Mouse (Mus musculus): ENCODE results near the gene Adam11. TPM values are rescaled to one million over a fixed set of nuclear protein-coding genes. Genes with fewer than 3 reads are reported as not detected.

Gene Adam11
- polyA plus RNA-seq, 1 experiment from 2014 or later: 0.80 TPM

GRCm38 (mm10) chr11:102740634-102741033, 20.6 kb upstream of the Adam11 start:
- no peak for ATAC-seq
- Histone ChIP-seq H3K36me3 (ENCODE audit: control insufficient read depth, insufficient read depth) (no peaks in the 10 kb centered on the region), H3K9ac (ENCODE audit: low read depth, low read length) (no peak overlapping the region), H3K4me3 (ENCODE audit: low read depth, low read length) (no peak overlapping the region), H3K4me2 (replicated peaks; ENCODE audit: low read depth) (no peak overlapping the region), H3K9me3 (ENCODE audit: control insufficient read depth) (no peaks in the 10 kb centered on the region), H3K27ac (ENCODE audit: low read depth, low read length) (no peak overlapping the region), H3K4me1 (replicated peaks; ENCODE audit: control insufficient read depth, insufficient read depth, low read length) (no peaks in the 10 kb centered on the region), H3K27me3 (replicated peaks; ENCODE audit: control insufficient read depth, insufficient read depth, low read length) (peaks cover 4% of the 10 kb centered on the region; the same call in 1 of the 2 replicates)
- TF ChIP-seq CTCF (IDR thresholded peaks at IDR 0.05; ENCODE audit: low read depth): no peak
- 63% methylated on average over 11 of the region's 11 CpGs for WGBS

- ATAC-seq: no peak
- Histone ChIP-seq H3K4me2 (replicated peaks; ENCODE audit: low read depth) (no peak overlapping the region), H3K36me3 (ENCODE audit: control insufficient read depth, insufficient read depth) (no peaks in the 10 kb centered on the region), H3K27me3 (replicated peaks; ENCODE audit: control insufficient read depth, insufficient read depth, low read length) (peaks cover 4% of the 10 kb centered on the region; the same call in 1 of the 2 replicates), H3K9ac (ENCODE audit: low read depth, low read length) (no peak overlapping the region), H3K9me3 (ENCODE audit: control insufficient read depth) (no peaks in the 10 kb centered on the region), H3K27ac (ENCODE audit: low read depth, low read length) (no peak overlapping the region), H3K4me1 (replicated peaks; ENCODE audit: control insufficient read depth, insufficient read depth, low read length) (no peaks in the 10 kb centered on the region), H3K4me3 (ENCODE audit: low read depth, low read length) (no peak overlapping the region)
- WGBS: 35% methylated on average over 22 of the region's 22 CpGs
- TF ChIP-seq CTCF (IDR thresholded peaks at IDR 0.05; ENCODE audit: low read depth): 0 out of 2 replicates have a peak, but pooled peaks have one; percentile 12
These were observed 19.9 kb upstream of the Adam11 start for GRCm38 (mm10) chr11:102741129-102741950.

GRCm38 (mm10) chr11:102742066-102742465, 19.2 kb upstream of the Adam11 start:
- ATAC-seq: no peak
- H3K9ac ChIP-seq (ENCODE audit: low read depth, low read length): no peak overlapping the region
- H3K4me1 ChIP-seq (replicated peaks; ENCODE audit: control insufficient read depth, insufficient read depth, low read length): no peaks in the 10 kb centered on the region
- H3K4me2 ChIP-seq (replicated peaks; ENCODE audit: low read depth): no peak overlapping the region
- TF ChIP-seq CTCF (IDR thresholded peaks at IDR 0.05; ENCODE audit: low read depth): no peak
- H3K4me3 ChIP-seq (ENCODE audit: low read depth, low read length): no peak overlapping the region
- no peaks in the 10 kb centered on the region for H3K36me3 ChIP-seq (ENCODE audit: control insufficient read depth, insufficient read depth)
- H3K27me3 ChIP-seq (replicated peaks; ENCODE audit: control insufficient read depth, insufficient read depth, low read length): peaks cover 4% of the 10 kb centered on the region; the same call in 1 of the 2 replicates
- no peak overlapping the region for H3K27ac ChIP-seq (ENCODE audit: low read depth, low read length)
- WGBS: 60% methylated on average over 7 of the region's 7 CpGs
- no peaks in the 10 kb centered on the region for H3K9me3 ChIP-seq (ENCODE audit: control insufficient read depth)

GRCm38 (mm10) chr11:102742843-102743242, 18.4 kb upstream of the Adam11 start:
- Histone ChIP-seq H3K27me3 (replicated peaks; ENCODE audit: control insufficient read depth, insufficient read depth, low read length) (peaks cover 4% of the 10 kb centered on the region; the same call in 1 of the 2 replicates), H3K4me1 (replicated peaks; ENCODE audit: control insufficient read depth, insufficient read depth, low read length) (no peaks in the 10 kb centered on the region), H3K9ac (ENCODE audit: low read depth, low read length) (no peak overlapping the region), H3K9me3 (ENCODE audit: control insufficient read depth) (no peaks in the 10 kb centered on the region), H3K4me2 (replicated peaks; ENCODE audit: low read depth) (no peak overlapping the region), H3K36me3 (ENCODE audit: control insufficient read depth, insufficient read depth) (no peaks in the 10 kb centered on the region), H3K4me3 (ENCODE audit: low read depth, low read length) (no peak overlapping the region), H3K27ac (ENCODE audit: low read depth, low read length) (no peak overlapping the region)
- no peak for TF ChIP-seq CTCF (IDR thresholded peaks at IDR 0.05; ENCODE audit: low read depth)
- ATAC-seq: no peak
- 73% methylated on average over 5 of the region's 5 CpGs for WGBS

GRCm38 (mm10) chr11:102744746-102745145, 16.5 kb upstream of the Adam11 start:
- no peak overlapping the region for H3K27ac ChIP-seq (ENCODE audit: low read depth, low read length)
- 85% methylated on average over 3 of the region's 3 CpGs for WGBS
- no peak overlapping the region for H3K4me3 ChIP-seq (ENCODE audit: low read depth, low read length)
- ATAC-seq: no peak
- no peak for TF ChIP-seq CTCF (IDR thresholded peaks at IDR 0.05; ENCODE audit: low read depth)
- no peak overlapping the region for H3K9ac ChIP-seq (ENCODE audit: low read depth, low read length)
- H3K9me3 ChIP-seq (ENCODE audit: control insufficient read depth): no peaks in the 10 kb centered on the region
- no peaks in the 10 kb centered on the region for H3K36me3 ChIP-seq (ENCODE audit: control insufficient read depth, insufficient read depth)
- no peaks in the 10 kb centered on the region for H3K4me1 ChIP-seq (replicated peaks; ENCODE audit: control insufficient read depth, insufficient read depth, low read length)
- H3K27me3 ChIP-seq (replicated peaks; ENCODE audit: control insufficient read depth, insufficient read depth, low read length): no peaks in the 10 kb centered on the region
- no peak overlapping the region for H3K4me2 ChIP-seq (replicated peaks; ENCODE audit: low read depth)

- H3K4me2 ChIP-seq (replicated peaks; ENCODE audit: low read depth): no peak overlapping the region
- no peaks in the 10 kb centered on the region for H3K9me3 ChIP-seq (ENCODE audit: control insufficient read depth)
- H3K27ac ChIP-seq (ENCODE audit: low read depth, low read length): no peak overlapping the region; the same call in 1 of the 2 replicates
- no peak for TF ChIP-seq CTCF (IDR thresholded peaks at IDR 0.05; ENCODE audit: low read depth)
- no peaks in the 10 kb centered on the region for H3K27me3 ChIP-seq (replicated peaks; ENCODE audit: control insufficient read depth, insufficient read depth, low read length)
- H3K36me3 ChIP-seq (ENCODE audit: control insufficient read depth, insufficient read depth): no peaks in the 10 kb centered on the region
- no peaks in the 10 kb centered on the region for H3K4me1 ChIP-seq (replicated peaks; ENCODE audit: control insufficient read depth, insufficient read depth, low read length)
- H3K9ac ChIP-seq (ENCODE audit: low read depth, low read length): no peak overlapping the region
- WGBS: 53% methylated on average over 1 of the region's 1 CpGs
- no peak for ATAC-seq
- no peak overlapping the region for H3K4me3 ChIP-seq (ENCODE audit: low read depth, low read length)
These were observed 13.4 kb upstream of the Adam11 start for GRCm38 (mm10) chr11:102747866-102748265.

All from intestine, postnatal 0 days (tissue).